Mouse (Mus musculus): ENCODE measurements around the gene Slc35a2. TPM values are rescaled to one million over a fixed set of nuclear protein-coding genes. Genes with fewer than 3 reads are reported as not detected.

Gene Slc35a2
- polyA plus RNA-seq, 1 experiment from 2014 or later: 44.0 TPM

DNA sequence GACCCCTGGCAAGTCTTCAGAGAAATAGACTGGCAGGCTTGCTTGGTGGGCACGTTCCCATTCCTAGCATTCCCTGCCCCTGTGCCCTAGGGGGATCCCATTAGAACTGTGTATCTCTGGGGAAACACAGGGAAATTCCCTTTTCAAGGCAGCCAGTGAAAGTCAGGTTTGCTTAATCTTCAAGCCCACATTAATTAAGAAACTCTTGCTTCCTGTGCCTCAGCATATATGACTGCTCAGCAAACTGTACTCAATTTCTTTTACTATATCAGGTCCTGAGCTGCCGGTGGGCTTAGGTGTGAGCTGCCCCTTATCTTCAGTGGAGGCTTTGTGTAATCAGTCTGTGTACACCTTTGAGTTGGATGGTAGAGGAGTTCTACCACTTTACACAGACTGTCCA is 18.0 kb upstream of the Slc35a2 start:
- no peak overlapping the region for H3K9ac ChIP-seq
- no peak overlapping the region for H3K4me2 ChIP-seq
- H3K27ac ChIP-seq: no peak overlapping the region
- WGBS: 67% methylated on average over 2 of the region's 2 CpGs
- H3K4me3 ChIP-seq: no peak overlapping the region
- no peaks in the 10 kb centered on the region for H3K4me1 ChIP-seq
- no peaks in the 10 kb centered on the region for H3K9me3 ChIP-seq
- H3K27me3 ChIP-seq: no peaks in the 10 kb centered on the region
- no peak for ATAC-seq (ENCODE audit: insufficient number of reproducible peaks, insufficient read depth, low FRiP score, low TSS enrichment, low read depth)
- peaks cover 13% of the 10 kb centered on the region for H3K36me3 ChIP-seq

DNA sequence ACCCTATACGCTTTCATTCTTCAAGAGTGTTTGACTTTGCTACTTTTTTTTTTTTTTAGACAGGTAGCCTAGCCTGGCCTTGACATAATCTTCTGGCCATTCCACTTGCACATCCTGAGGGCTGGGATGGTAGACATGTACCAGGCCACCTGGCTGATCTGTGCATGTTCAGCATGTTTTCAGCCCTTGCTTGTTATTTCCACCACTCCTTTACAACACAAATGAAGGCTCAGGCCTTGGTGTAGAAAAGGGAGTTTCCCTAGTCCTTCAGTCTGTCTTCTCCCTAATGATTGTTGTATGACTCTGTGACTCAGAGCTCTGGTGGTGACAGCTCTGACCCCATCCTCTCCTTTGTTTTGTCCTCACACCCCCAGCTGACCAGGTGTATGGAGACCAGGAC is 16.7 kb upstream of the Slc35a2 start:
- H3K9ac ChIP-seq: no peak overlapping the region
- 93% methylated on average over 1 of the region's 1 CpGs for WGBS
- no peaks in the 10 kb centered on the region for H3K27me3 ChIP-seq
- H3K4me2 ChIP-seq: no peak overlapping the region
- no peak overlapping the region for H3K27ac ChIP-seq
- H3K36me3 ChIP-seq: peaks cover 18% of the 10 kb centered on the region
- no peaks in the 10 kb centered on the region for H3K9me3 ChIP-seq
- no peaks in the 10 kb centered on the region for H3K4me1 ChIP-seq
- H3K4me3 ChIP-seq: no peak overlapping the region
- no peak for ATAC-seq (ENCODE audit: insufficient number of reproducible peaks, insufficient read depth, low FRiP score, low TSS enrichment, low read depth)

DNA sequence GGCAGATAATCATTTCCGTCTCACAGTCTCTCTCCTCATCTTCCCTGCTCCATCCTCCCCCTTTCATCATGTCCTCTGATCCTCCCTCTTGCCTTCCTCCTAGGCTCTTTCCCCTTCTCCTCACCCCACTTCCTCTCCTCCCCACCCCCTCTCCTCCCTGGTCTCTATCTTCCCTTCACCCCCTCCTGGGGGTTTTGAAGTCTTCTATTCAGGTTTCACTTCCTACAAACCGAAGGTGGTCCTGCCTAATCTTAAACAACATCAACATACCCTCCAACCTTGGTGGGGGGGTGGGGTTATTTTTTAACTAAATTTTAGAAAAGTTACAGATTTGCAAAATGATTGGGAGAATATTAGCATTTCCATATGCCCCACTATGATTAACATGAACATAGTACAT is 15.3 kb upstream of the Slc35a2 start:
- H3K36me3 ChIP-seq: peaks cover 26% of the 10 kb centered on the region
- WGBS: 53% methylated on average over 2 of the region's 2 CpGs
- H3K4me2 ChIP-seq: no peak overlapping the region
- H3K4me3 ChIP-seq: no peak overlapping the region
- no peak for ATAC-seq (ENCODE audit: insufficient number of reproducible peaks, insufficient read depth, low FRiP score, low TSS enrichment, low read depth)
- H3K9me3 ChIP-seq: no peaks in the 10 kb centered on the region
- no peaks in the 10 kb centered on the region for H3K27me3 ChIP-seq
- no peak overlapping the region for H3K9ac ChIP-seq
- H3K4me1 ChIP-seq: no peaks in the 10 kb centered on the region
- no peak overlapping the region for H3K27ac ChIP-seq

DNA sequence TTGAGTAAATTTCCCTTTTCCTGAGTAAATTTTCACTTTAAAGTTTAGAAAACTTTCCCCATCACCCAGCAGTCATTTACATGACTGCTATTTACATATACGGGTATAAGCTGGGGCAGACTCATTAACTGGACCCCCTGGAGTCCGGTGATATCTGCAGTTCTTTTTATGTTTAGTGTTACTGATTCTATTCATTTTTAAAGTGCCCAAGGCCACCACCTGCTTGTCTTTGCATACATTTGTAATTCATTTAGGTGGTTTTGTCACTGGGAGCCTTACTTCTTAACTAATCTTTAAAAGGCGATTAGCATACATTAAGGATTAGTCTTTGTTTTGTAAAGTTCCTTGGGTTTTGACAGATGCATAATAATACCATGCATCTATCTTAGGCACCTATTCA is 14.0 kb upstream of the Slc35a2 start:
- 49% methylated on average over 3 of the region's 3 CpGs for WGBS
- no peak for ATAC-seq (ENCODE audit: insufficient number of reproducible peaks, insufficient read depth, low FRiP score, low TSS enrichment, low read depth)

DNA sequence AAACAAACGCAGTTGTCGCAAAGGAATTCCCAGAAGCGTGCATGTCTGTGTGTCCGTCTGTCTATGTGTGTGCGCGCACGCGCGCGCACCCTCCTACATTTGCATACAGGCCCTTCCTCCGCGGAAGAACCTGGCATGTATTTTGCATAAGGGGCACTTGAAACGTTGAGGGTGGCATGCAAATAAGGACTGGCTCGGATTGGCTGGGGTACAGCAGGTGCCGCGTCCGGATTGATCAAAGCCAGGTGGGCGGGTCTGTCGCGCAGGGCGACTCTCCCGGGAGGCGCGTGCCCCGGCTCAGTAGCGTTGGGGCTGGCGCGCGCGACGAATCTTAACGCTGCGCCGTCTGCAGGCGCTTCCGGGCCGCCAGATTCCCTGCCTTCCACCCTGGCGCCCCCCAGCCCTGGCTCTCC is 5.8 kb upstream of the Slc35a2 start, which contains the start of gene Pim2:
TSS of gene Pim2 (plus strand) at position 256 of the 413 bp plus-strand sequence.
- Histone ChIP-seq H3K4me1 (peaks cover 4% of the 10 kb centered on the region; the same call in 1 of the 2 replicates), H3K36me3 (peaks cover 14% of the 10 kb centered on the region), H3K4me2 (peak within 1 kb of the TSS; percentile 81), H3K9me3 (no peaks in the 10 kb centered on the region), H3K9ac (peak within 1 kb of the TSS; percentile 62), H3K4me3 (peak within 1 kb of the TSS; percentile 48), H3K27me3 (peaks cover 7% of the 10 kb centered on the region), H3K27ac (no peak within 1 kb of the TSS)
- 19% methylated on average over 25 of the region's 38 CpGs for WGBS
- ATAC-seq (ENCODE audit: insufficient number of reproducible peaks, insufficient read depth, low FRiP score, low TSS enrichment, low read depth): peak; percentile 83

More for the DNA sequence above, 14.0 kb upstream of the Slc35a2 start:
- no peaks in the 10 kb centered on the region for H3K4me1 ChIP-seq
- no peak overlapping the region for H3K4me3 ChIP-seq
- no peak overlapping the region for H3K4me2 ChIP-seq
- H3K27ac ChIP-seq: no peak overlapping the region
- no peaks in the 10 kb centered on the region for H3K9me3 ChIP-seq
- H3K9ac ChIP-seq: no peak overlapping the region
- peaks cover 34% of the 10 kb centered on the region for H3K36me3 ChIP-seq
- no peaks in the 10 kb centered on the region for H3K27me3 ChIP-seq

DNA sequence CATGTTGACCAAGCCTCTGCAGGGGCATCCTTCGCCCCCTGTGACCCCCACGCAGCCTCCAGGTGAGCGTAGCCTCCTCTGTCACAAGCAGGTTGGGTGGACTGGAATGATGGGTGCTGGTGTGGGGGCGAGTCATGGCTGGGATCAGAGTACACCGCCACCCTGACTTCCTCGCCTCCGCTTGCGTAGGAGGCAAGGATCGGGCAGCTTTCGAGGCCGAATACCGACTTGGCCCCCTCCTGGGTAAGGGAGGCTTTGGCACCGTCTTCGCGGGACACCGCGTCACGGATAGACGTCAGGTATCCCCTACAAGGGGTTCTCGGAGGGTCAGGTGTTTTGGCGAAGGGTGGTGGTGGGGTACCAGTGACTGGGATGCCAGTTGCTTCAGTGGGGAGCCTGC is 5.3 kb upstream of the Slc35a2 start:
- H3K36me3 ChIP-seq: peaks cover 11% of the 10 kb centered on the region
- peak overlapping the region; percentile 81 for H3K4me2 ChIP-seq
- H3K9ac ChIP-seq: peak overlapping the region; percentile 62
- peaks cover 4% of the 10 kb centered on the region; the same call in 1 of the 2 replicates for H3K4me1 ChIP-seq
- H3K27me3 ChIP-seq: peaks cover 7% of the 10 kb centered on the region
- ATAC-seq (ENCODE audit: insufficient number of reproducible peaks, insufficient read depth, low FRiP score, low TSS enrichment, low read depth): no peak; the same call in 1 of the 2 replicates
- no peaks in the 10 kb centered on the region for H3K9me3 ChIP-seq
- H3K4me3 ChIP-seq: peak overlapping the region; percentile 48
- H3K27ac ChIP-seq: no peak overlapping the region
- 28% methylated on average over 21 of the region's 21 CpGs for WGBS

DNA sequence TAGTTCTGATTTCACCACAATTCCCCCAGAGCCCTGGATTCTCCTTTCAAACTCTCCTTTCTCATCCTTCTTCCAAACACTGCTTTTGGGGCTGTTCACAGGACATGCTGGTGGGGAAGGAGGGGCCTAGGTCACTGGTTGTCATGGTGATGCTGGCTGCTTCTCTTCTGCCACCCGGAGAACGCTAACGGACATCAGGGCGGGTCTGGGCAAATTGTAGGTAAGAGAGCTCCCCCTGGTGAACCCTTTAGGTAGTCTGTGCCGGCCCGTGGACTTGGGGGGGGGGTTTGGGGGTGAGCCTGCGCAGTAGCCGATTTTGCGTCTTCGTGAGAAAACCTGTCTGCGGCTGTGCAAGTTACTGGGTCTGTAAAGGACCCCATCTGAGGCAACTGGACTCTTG is 4.0 kb upstream of the Slc35a2 start:
- peaks cover 2% of the 10 kb centered on the region; the same call in 1 of the 2 replicates for H3K36me3 ChIP-seq
- 23% methylated on average over 11 of the region's 11 CpGs for WGBS
- no peak overlapping the region for H3K9ac ChIP-seq
- peak overlapping the region; percentile 81 for H3K4me2 ChIP-seq
- H3K27me3 ChIP-seq: peaks cover 7% of the 10 kb centered on the region
- no peak overlapping the region for H3K27ac ChIP-seq
- H3K9me3 ChIP-seq: no peaks in the 10 kb centered on the region
- no peak overlapping the region for H3K4me3 ChIP-seq
- H3K4me1 ChIP-seq: peaks cover 4% of the 10 kb centered on the region; the same call in 1 of the 2 replicates
- ATAC-seq (ENCODE audit: insufficient number of reproducible peaks, insufficient read depth, low FRiP score, low TSS enrichment, low read depth): peak; percentile 46; the same call in 1 of the 2 replicates

DNA sequence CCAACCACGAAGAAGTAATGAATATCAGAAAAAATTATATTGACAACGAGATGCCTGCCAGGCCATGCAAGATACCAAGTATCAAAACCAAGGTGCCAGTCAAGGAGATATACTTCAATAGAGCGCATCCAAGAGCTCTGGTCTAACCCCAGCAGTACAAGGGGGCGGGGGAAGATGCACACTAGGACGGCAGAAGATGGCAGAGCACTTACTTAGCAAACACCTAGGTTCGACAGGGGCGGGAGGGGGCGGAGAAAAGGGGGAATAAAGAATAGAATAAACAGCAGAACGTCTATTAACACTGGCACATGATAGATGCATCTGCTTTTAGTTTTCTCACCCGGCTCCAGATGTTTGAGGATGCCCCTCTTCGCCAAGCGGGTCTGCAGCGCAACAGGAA is 14.4 kb downstream of the Slc35a2 start:
- Histone ChIP-seq H3K4me2 (peak overlapping the region; percentile 61), H3K27ac (no peak overlapping the region), H3K4me1 (peaks cover 3% of the 10 kb centered on the region; the same call in 1 of the 2 replicates), H3K27me3 (no peaks in the 10 kb centered on the region), H3K9me3 (no peaks in the 10 kb centered on the region), H3K36me3 (peaks cover 25% of the 10 kb centered on the region), H3K4me3 (peak overlapping the region; percentile 57), H3K9ac (peak overlapping the region; percentile 74)
- WGBS: 29% methylated on average over 13 of the region's 13 CpGs
- no peak for ATAC-seq (ENCODE audit: insufficient number of reproducible peaks, insufficient read depth, low FRiP score, low TSS enrichment, low read depth)

DNA sequence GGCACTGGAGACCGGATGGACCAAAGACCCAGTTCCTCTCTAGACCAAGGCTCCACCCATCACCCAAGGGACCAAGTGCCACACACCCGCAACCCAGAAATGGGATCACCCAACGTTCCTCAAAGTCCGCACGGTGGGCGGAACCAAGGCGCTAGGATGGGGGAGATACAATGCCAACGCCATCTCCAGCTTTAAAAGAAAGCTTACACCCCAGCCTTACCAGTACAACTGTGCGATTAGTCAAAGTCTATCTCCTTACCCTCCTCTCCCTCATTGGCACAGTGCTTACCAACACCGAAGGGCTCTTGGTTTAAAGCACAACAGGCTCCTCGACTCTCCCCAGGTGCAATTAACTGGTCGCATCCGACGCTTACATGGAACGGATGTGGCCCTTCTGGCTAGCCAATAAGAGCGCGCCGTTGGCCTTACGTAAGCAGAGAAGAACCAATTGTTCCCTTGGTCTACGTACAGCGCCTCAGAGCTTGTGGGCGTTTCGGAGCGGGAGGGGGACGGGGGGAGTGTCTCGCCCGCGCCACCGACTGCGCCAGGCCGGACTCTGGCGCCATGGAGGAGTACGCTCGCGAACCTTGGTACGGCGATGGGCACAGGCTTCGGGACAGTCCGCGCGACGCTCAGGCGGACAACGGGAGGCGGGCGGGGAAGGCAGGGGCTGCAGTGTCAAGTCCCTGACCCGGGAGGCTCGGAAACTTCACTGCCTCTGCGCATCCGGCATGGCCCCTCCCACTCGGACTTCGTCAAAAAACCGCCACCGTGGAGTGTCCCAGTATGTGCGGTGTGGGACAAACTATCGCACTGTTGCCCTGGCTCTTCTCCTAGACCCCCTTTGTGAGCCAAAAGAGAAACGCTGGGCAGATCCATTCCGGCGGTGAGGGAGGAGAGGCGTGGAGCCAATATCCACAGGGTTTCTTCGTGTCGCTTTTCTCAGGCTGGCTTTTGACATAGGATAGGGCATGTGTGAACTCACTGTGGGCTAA is 15.3 kb downstream of the Slc35a2 start, which contains the start of the genes Pqbp1 and Timm17b:
TSS of gene Pqbp1 (minus strand) at position 390 of the 995 bp plus-strand sequence.
TSS of gene Timm17b (plus strand) at position 478 of the 995 bp plus-strand sequence.
- WGBS: 20% methylated on average over 62 of the region's 62 CpGs
- Histone ChIP-seq H3K4me1 (peaks cover 3% of the 10 kb centered on the region; the same call in 1 of the 2 replicates), H3K9ac (peak within 1 kb of the TSS; percentile 74), H3K4me3 (peak within 1 kb of the TSS; percentile 57), H3K27ac (peak within 1 kb of the TSS; percentile 86), H3K27me3 (no peaks in the 10 kb centered on the region), H3K4me2 (peak within 1 kb of the TSS; percentile 61), H3K36me3 (peaks cover 25% of the 10 kb centered on the region), H3K9me3 (no peaks in the 10 kb centered on the region)
- ATAC-seq (ENCODE audit: insufficient number of reproducible peaks, insufficient read depth, low FRiP score, low TSS enrichment, low read depth): peak; percentile 94

DNA sequence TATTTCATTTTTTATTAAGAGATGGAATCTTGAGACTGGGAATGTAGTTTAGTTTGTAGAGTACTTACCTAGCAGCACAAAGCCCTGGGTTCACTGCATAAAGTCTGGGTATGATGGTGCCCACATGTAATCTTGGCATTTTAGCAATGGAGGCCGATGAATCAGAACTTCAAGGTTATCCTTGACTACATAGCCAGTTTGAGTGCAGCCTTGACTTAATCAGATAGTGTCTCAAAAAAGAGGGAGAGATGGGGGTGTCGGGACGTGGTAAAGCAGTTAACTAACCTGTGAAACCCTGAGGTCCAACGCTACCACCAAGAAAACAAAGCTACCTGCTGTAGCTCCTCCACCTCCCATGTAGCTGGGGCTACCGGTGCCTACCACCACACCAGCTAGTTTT is 20.6 kb downstream of the Slc35a2 start:
- H3K9ac ChIP-seq: no peak overlapping the region
- no peak overlapping the region for H3K4me2 ChIP-seq
- no peaks in the 10 kb centered on the region for H3K9me3 ChIP-seq
- H3K4me3 ChIP-seq: no peak overlapping the region
- WGBS: 91% methylated on average over 5 of the region's 5 CpGs
- no peak for ATAC-seq (ENCODE audit: insufficient number of reproducible peaks, insufficient read depth, low FRiP score, low TSS enrichment, low read depth)
- no peaks in the 10 kb centered on the region for H3K27me3 ChIP-seq
- peaks cover 21% of the 10 kb centered on the region for H3K36me3 ChIP-seq
- no peak overlapping the region for H3K27ac ChIP-seq
- no peaks in the 10 kb centered on the region for H3K4me1 ChIP-seq

DNA sequence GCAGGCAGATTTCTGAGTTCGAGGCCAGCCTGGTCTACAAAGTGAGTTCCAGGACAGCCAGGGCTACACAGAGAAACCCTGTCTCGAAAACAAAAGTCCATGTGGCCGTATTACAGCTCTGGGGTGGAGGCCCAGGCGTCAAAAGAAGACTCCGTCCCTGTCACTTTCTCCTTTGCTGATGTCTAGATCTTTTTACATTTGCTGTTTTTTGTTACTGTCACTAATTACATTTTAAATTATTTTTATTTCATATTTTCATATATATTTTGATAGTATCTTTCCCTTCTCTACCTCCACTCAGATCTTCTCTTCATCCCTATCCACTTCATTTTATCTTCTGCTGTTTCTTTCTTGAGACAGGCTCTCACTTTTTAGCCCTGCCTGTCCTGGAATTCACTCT is 23.9 kb downstream of the Slc35a2 start, which contains the start of gene Gm10491:
TSS of gene Gm10491 (minus strand) at position 101 of the 400 bp plus-strand sequence.
- H3K9me3 ChIP-seq: no peaks in the 10 kb centered on the region
- H3K36me3 ChIP-seq: peaks cover 21% of the 10 kb centered on the region
- no peak within 1 kb of the TSS for H3K27ac ChIP-seq
- no peak for ATAC-seq (ENCODE audit: insufficient number of reproducible peaks, insufficient read depth, low FRiP score, low TSS enrichment, low read depth)
- no peaks in the 10 kb centered on the region for H3K27me3 ChIP-seq
- H3K4me3 ChIP-seq: no peak within 1 kb of the TSS
- no peak within 1 kb of the TSS for H3K9ac ChIP-seq
- no peaks in the 10 kb centered on the region for H3K4me1 ChIP-seq
- no peak within 1 kb of the TSS for H3K4me2 ChIP-seq
- WGBS: 92% methylated on average over 5 of the region's 5 CpGs

Data from embryonic facial prominence, embryonic 13.5 days (tissue).